Mouse (Mus musculus): ENCODE measurements around the gene Gdf11.

DNA sequence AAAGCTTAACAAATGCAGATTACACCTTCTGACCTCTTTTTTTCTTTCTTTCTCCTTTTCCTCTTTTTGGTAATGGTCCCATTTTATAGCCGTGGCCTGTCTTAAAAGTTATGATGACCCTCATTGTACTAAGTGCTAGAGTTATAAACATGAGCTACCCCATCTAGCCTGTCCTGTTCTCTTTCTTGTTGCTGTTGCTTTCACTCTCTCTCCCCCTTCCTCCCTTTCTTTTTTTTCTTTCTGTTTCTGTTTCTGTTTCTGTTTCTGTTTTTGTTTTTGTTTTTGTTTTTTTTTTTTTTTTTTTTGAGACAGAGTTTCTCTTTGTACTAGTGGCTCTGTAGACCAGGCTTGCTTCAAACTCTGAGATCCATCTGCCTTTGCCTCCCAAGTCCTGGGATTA lies 25.0 kb downstream of the Gdf11 start:
- TF ChIP-seq CTCF (IDR thresholded peaks at IDR 0.05; ENCODE audit: control insufficient read depth, insufficient read depth, low read length) (no peak), POLR2A (IDR thresholded peaks at IDR 0.05; ENCODE audit: borderline replicate concordance, control insufficient read depth, low read depth, low read length) (no peak)
